Mouse (Mus musculus) layer of hippocampus, postnatal 14 days (tissue): ENCODE results near the gene Rtn4. TPM values are rescaled to one million over a fixed set of nuclear protein-coding genes. Genes with fewer than 3 reads are reported as not detected.
"Not testable (repeated sequence)": the region's sequence is repeated elsewhere in the genome, so short reads cannot be mapped to it uniquely, and the experiment has no call there.

Experiments
- DNase-seq, 2 experiments: peaks; one replicate each; pipeline ENCODE4 v3.0.0; 2021 to 2022; ENCODE audit warnings: low spot score in 2 of 2, mixed read lengths in 1 of 2
- total RNA-seq, 2 experiments: library from RNA; stranded (reverse); gene quantifications; 2 replicates each; pipeline ENCODE4 v1.2.3; 2021

The Rtn4 gene
- total RNA-seq, 2 experiments from 2014 or later, result 489 to 496 TPM

DNA sequence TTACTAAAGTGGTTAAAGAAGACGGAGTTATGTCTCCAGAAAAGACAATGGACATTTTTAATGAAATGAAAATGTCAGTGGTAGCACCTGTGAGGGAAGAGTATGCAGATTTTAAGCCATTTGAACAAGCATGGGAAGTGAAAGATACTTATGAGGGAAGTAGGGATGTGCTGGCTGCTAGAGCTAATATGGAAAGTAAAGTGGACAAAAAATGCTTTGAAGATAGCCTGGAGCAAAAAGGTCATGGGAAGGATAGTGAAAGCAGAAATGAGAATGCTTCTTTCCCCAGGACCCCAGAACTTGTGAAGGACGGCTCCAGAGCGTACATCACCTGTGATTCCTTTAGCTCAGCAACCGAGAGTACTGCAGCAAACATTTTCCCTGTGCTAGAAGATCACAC is 14.1 kb downstream of the Rtn4 start:
- no peak for DNase-seq

DNA sequence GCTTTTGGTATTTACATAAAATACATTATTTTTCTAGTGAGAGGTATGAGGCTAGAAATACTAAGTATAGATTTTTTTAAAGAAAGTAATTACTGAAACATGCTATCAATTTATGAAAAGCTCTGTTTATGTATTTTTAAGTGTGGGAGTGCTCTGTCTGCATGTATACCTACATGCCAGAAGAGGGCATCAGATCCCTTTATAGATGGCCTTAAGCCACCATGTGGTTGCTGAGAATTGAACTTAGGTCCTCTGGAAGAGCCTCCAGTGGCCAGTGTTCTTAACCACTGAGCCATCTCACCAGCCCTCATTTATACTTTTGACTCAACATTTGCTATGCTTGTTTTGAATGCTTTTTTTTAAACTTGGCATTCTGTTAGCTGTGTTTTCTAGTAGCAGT is 16.8 kb downstream of the Rtn4 start:
- no peak for DNase-seq

DNA sequence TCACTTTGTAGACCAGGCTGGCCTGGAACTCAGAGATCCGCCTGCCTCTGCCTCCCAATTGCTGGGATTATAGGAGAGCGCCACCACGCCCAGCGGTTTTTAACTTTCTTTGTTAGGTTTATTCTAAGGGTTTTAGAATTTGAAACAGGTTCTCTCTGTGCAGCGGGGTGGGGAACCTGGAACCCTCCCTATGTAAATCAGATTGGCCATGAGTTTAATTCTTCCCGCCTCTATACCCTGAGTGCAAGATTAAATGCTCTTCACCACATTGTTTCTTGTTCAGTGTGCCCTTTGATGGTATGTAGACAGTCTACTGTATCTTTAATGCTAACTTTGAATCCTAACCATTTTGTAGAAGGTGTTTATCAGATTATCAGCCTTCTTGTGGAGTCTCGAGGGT is 21.4 kb downstream of the Rtn4 start:
- no peak for DNase-seq

DNA sequence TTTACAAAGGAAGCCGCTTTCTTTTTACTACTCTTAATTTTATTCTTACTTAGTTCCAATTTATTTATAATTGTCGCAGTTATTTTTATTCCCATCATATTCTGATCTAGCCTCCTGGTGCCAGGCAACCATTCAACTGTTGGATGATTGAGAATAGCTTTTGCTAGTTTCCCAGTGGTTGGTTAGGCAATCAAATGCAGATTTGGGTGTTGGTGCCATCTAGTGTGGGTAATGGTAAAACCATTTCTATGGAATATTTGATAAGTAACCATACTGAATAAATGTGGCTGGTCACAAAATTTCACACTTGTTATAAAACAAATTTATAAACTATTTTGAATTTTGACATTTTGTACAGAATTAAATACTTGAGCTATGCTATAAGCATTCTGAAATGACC is 22.0 kb downstream of the Rtn4 start:
- DNase-seq, result peak in 1 of 2 experiments; percentile 71

DNA sequence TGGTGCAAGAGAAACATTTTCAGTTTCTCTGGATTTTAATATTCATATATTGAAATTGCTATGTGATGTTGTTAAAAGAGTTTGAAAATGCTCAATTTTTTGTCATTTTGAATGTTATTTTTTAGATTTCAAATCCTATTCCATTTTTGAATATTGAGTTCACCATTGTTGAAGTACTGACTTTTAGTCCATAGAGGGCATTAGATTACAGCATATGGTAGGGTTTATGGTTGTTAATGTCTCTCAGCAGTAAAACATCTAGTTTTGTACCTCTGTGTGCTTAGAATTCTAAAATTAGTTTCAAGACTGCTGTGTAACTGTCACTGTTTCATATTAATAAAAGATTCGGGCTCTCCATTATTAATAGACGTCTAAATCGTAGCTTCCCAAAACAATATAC is 22.8 kb downstream of the Rtn4 start:
- DNase-seq, result no peak

DNA sequence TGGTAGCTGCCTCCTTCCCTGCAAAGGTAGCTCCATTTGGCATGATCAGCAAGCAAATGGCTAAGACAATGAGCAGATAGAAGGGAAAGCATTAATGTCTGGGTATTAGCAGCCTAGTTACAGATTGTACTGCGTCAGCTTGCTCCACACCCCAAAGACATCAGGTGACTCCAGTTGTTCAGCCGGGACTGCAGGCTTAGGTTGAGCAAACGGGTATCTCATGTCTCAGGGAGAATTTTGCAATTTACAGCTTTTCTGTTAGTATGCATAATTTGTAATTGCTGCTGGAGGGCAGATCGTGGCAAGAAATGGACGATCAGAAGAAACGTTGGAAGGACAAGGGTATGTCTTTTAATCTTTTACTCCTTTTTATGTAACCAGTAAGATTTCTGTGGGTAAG is 25.8 kb downstream of the Rtn4 start:
- DNase-seq, result no peak

DNA sequence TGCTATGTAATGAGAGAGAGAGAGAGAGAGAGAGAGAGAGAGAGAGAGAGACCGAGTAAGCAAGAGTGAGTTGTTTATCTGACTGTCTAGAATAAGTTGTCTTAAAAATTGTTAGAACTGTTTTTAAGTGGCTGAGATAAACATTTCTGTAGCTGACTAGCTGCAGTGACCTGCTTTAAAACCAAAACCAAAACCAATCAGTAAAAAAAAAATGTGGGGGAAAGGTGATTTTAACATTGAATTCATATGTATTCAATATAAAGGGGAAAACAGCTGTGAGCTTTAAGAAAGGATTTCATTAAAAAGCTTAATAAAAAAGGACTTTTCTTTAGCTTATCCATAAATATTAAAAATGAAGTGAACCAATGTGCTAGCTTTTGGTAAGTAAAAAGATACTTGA is 26.9 kb downstream of the Rtn4 start:
- DNase-seq, result no peak

DNA sequence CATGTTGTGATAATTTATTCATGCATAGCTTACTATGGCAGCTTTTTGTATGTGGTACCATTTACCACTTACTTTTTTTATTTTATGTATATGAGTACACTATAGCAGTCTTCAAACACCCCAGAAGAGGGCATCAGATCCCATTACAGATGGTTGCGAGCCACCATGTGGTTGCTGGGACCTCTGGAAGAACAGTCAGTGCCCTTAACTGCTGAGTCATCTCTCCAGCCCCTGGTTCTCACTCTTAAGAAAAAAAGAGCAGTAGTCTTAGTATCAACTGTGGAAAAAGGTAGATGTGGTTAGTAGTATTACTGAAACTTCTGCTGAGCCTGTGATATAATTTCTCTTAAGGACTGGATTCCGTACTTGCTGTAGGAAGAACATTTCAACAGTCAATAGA is 31.5 kb downstream of the Rtn4 start:
- no peak for DNase-seq

DNA sequence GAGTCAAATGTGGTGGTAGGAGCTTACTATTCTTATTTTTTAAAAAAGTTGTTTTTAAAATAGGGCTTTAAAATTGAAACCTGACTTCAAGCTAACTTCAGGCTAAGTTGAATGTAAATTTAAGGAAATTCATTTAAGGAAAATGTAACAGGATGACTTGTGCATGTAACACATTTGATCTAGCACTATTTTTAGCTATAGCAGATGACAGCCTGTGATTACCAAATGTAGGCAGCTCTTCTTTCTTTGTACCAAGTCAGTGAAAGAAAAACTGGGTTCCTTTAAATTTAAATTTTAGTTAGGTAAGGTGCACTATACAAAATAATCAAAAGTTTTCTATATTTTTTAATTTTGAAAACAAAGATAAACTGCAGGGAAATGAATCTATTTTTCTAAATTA is 32.4 kb downstream of the Rtn4 start:
- DNase-seq, result no peak

DNA sequence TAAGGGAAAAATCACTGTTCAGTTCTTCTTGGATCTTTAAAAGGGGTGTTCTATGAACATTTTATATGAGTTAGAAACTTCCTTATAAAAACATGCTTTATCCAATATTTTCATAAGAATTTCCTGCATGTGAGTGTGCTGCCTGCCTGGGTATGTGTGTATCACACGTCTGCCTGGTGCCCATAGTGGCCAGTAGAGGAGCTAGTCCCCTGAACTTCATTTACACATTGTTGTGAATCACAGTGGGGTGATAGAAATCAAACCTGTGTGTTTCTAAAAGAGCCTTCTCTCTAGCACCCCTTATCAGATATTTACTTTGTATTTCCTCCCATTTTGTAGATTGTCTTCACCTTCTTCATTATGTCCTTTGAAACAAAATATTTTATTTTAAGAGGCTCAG is 32.9 kb downstream of the Rtn4 start:
- DNase-seq, result no peak

DNA sequence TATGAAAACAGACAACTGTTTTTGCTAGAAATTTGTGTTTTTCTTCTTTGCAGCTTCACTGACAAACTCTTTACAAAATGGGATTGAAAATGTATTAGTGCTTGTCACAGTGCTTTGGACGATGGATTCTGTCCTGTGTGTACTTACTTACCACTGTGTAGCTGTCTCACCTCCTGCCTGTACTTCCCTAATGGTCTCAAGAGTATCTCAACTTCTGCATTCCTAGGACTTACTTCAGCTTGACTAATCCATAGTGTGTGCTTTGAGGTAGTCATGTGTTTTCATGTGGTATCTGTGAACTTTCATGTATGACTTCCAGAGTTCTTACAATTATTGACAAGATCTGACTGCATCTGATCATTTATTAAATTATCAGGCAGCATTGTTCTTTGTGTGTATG is 35.2 kb downstream of the Rtn4 start:
- no peak for DNase-seq

DNA sequence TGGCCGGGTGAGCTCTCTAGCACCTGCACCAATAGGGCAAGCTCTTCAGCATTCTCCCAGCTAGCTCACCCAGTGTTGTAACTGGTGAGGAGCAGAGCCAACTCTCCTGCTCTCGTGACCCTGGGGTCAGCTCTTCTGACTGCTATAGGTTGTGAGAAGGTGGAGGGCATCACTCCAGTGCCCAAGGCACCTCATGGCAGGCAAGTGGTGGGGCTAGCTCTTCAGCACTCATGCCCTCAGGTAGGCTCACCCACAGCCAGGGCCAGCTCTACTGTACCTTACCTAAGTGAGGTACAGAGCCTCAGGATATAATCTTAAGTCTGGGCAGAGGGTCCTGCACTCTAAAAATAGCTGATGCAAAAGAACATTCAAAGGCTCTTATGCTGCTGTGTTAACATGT is 47.0 kb downstream of the Rtn4 start:
- DNase-seq, result no peak

DNA sequence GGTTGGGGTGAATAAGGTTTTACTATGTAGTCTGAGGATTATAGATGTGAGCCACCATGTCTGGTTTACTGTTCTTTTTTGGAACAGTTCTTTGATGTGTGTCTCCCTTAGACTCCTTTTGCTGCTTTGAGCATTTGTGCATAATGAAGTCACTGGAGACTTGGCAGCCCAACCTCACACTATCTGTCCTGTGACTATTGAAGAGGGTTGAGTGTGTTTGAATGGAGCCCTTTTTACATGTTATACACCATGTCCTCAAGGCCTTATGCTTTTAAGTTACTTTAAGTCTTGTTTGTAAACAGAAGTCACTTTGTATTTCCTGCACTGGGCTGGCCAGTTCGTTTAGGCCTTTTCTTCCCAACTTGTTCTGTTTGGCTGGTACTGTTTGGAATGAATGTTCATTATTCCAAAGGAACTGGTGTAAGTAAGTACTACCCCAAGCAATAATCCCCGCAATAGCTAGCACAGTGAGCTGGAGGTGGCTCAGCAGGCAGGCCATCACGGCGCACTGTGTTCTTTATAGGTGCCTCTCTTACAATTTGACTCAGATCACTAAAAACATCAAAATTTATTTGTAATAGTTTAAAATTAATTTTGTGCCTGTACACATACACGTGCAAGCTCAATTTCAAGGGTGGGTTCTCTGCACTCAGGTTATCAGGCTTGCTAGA is 52.1 kb downstream of the Rtn4 start:
- DNase-seq, result no peak

DNA sequence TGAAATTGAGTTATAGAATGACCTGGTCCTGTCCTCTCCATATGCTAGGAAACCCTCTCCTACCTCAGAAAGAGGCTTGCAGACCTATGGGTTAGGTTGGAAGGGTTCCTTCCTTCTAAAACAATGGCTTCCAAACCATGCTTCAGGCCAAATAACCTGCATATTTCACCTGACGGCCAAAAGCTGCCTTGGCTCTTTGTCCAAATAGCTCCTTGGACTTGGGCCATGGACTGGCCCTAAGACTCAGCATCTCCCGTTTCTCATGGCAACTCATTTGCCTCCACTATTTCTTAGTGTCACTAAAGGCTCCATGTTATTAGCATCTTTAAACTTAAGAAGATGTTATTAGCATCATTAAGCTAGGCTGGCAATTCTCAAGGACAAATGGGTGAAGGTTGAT is 52.8 kb downstream of the Rtn4 start:
- DNase-seq, result no peak

DNA sequence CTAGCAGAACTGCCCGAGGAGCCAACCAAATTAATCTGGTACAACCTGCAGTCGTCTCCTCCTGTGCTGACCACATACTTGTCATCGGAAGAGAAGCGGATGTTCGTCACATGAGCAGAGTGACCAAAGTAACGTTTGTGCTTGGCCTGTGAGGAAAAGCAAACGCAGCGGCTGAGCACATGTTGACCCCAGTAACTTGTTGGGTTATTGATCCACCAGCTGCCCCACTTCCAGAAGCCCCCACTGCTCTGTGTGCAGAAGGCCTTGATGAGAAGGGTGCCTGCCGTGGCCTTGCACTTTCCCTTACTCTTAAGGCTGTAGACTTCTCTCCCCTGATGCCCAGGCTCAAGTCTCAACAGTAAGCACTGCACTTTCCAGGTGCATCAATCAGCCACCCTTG is 53.5 kb downstream of the Rtn4 start:
- DNase-seq, result no peak

DNA sequence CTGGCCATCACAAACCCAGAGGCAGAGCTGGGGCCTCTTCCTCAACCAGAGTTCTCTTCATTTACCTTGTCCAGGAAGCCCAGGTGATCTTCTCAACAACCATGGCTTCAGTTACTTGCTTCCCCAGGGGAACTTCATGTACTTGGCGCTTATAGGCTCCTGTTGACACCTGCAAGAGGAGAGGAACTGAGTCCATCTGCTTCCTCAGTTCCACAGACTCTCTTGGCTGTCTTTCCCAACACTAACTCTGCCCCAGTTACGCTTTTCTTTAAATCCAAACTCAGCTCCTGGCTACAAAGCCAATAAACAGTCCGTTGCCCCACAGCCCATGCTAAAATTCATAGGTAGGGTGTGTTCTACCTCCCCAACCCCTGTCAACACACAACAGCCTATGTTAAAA is 54.6 kb downstream of the Rtn4 start:
- no peak for DNase-seq

DNA sequence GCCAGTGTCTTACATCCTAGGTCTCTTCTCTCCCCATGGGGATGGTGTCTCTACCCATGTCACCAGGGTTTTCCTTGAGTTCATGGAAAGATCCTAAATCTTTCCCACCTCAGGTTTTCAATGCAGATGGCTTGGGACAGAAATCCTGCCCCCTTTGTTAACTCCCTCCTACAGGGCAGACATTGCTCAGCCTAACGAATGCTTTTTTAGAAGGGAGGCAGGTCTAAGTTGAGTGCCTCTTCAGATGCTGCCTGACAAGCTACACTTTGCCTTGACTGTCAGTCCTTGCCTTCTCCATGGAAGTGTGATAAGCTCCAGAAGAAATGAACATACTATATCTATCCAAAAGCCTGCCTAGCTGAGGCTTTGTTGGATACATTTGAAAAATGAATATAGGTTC is 55.1 kb downstream of the Rtn4 start:
- no peak for DNase-seq

DNA sequence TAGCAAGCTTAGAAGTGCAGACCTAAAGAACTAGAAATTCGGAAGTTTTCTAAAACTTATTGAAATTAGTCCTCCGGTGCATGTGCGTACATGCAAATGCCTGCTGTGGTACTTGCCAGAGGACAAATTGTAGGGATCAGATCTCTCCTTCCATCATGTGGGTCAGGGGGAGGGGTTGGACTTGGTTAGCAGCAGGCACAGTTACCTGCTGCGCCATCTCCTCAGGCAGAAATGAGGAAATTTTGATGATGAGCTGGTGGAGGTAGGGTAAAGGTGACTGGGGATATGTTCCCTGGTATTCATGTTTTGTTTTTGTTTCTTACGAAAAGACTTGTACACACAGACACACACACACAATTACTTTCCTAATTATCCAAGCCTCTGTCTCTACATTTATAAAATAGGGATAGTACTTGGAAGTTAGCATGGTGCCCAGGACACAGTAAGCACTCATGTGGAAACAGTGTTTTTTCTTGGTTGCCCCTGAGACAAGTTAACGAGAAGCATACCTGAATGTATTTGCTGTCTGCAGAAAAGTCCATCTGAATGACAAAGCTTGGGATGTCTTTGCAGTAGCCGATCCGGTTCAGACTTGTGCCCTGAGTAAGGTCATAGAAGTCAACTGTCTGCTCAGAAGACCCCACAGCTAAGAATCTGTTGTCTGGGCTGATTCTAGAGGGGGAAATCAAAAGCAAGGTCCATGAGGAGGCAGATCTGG is 56.2 kb downstream of the Rtn4 start:
- DNase-seq, result no peak

DNA sequence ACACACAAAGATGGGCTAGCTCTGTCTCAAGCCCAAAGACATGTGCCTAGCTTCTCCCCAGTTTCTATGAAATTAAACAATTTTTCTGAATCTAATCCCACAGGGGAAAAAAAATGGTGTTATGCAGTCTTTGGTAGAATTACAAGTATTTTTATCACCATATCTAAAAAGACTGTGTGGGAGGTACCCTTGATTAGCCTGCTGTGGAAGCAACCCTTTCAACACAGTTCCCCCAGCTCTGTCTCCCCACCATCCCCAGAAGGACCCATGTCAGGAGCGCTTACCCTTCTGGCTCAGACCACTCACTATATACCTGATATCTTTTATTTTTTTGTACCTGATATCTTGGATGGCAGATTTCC is 56.7 kb downstream of the Rtn4 start:
- DNase-seq, result no peak

DNA sequence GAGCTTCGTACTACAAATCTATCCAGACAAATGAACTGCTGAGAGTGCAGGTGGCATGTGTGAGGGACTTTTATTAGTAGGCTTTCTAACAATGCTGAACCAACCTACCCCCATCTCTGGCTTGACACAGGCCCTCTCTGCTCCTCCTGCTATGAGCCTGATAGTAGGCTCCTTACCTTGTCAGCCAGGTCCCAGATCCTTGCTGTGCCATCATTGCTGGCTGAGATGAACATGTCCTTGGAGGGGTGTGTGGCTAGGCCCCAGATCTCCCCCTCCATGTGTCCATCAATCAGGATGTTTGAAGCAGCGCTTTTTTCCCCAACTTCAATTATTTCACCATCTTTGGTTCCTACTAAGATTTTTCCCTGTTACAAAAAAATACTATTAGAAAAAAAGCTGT is 58.3 kb downstream of the Rtn4 start:
- DNase-seq, result no peak

DNA sequence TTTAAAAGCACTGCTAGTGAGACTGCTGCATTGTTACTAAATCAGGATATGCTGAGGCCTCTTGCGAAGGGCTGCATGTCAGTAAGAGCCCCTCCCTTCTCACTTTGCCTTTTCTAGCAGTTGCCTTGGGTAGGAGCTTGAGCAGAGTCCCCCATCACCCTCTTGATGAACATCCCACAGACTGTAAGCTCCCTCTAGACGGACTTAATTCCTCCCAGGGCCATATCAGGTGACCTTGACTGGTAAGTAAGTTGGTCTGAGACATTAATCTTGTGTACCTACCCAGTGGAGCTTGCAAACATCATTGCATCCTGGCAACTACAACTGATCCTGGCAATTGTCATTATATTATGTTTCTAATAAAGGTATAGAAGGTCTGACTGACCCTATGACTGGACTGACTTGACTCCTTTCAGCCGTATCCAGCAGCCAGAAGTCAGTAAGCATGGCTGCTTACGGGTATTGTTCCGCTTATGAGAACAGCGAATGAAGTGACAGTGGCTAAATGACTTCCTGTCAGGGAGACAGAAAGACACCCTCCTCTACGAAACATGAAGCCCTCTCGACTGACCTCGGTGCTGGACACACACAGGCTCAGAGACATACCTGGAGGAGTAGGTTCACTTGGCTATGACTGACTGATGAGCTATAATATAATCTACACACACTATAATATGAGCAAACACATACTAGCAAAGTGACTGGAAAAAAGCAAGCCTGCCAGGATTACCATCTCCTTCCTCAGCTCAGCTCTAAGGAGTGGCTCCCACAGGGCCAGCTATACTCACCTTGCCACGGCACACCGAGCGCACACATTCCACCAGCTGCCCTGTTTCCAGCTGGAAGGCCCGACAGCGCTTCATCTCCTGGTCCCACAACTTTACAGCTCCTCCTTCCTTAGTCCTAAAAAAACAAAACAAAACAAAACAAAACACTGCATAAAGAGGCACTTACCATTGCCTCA is 59.2 kb downstream of the Rtn4 start:
- no peak for DNase-seq

DNA sequence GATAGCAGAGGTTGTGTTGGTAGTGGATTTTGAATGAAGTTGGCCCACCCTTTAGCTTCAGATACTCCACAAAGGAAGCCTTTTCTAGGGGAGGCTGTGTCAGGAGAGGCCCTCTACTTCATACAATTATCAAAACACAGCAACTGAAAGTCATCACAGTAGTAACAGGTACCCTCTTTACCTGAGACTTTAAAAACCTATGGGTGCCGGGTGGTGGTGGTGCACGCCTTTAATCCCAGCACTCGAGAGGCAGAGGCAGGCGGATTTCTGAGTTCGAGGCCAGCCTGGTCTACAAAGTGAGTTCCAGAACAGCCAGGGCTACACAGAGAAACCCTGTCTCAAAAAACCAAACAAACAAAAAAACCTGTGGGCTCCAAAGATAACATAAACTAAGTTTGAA is 63.3 kb downstream of the Rtn4 start:
- not testable (repeated sequence) for DNase-seq
